Mouse (Mus musculus) forebrain, embryonic 10.5 days (tissue): ENCODE results near the gene Rab44. TPM values are rescaled to one million over a fixed set of nuclear protein-coding genes. Genes with fewer than 3 reads are reported as not detected.
A peak's percentile ranks its signal among the peaks of the same experiment; 100 is the strongest.

Source experiments
- DNase-seq: peaks from one replicate; pipeline ENCODE4 v3.0.0-alpha.2; 2017; ENCODE audit warnings: low spot score; ENCODE audit errors: extremely low spot score
- H3K27ac ChIP-seq: fragments of 300-500 bp; sonication (generic); 2 replicates; pipeline ENCODE4 v1.5.1; 2016; ENCODE audit warnings: mild to moderate bottlenecking
- H3K27me3 ChIP-seq: fragments of 300-500 bp; sonication (generic); 2 replicates; pipeline ENCODE4 v1.6.1; 2016; ENCODE audit warnings: mild to moderate bottlenecking; ENCODE audit not compliant: poor library complexity, severe bottlenecking
- H3K36me3 ChIP-seq: fragments of 300-500 bp; sonication (generic); replicated peaks from 2 replicates; pipeline ENCODE4 v1.6.1; 2016; ENCODE audit warnings: mild to moderate bottlenecking, moderate library complexity
- H3K4me1 ChIP-seq: fragments of 300-500 bp; sonication (generic); 2 replicates; pipeline ENCODE4 v1.6.1; 2016
- H3K4me3 ChIP-seq: fragments of 300-500 bp; sonication (generic); 2 replicates; pipeline ENCODE4 v1.5.1; 2016; ENCODE audit warnings: mild to moderate bottlenecking, moderate library complexity
- H3K9me3 ChIP-seq: fragments of 300-500 bp; sonication (generic); 2 replicates; pipeline ENCODE4 v1.6.1; 2016; ENCODE audit warnings: mild to moderate bottlenecking, moderate library complexity
- WGBS: fragments of 180-500 bp; shearing (Covaris S2); methylation state at CpG from one replicate; pipeline ENCODE4 v1.1.7; 2016; 5-methylcytosine and 5-hydroxymethylcytosine counted together
- polyA plus RNA-seq: library from polyadenylated mRNA; unstranded; fragments of >200 nt; fragmentation: Nextera tagmentation; extraction: Ambion mirVana; gene quantifications from 2 replicates; pipeline ENCODE4 v1.2.1, GENCODE M21; 2016

The Rab44 gene
- polyA plus RNA-seq, 1 experiment from 2014 or later = 0.25 TPM

DNA sequence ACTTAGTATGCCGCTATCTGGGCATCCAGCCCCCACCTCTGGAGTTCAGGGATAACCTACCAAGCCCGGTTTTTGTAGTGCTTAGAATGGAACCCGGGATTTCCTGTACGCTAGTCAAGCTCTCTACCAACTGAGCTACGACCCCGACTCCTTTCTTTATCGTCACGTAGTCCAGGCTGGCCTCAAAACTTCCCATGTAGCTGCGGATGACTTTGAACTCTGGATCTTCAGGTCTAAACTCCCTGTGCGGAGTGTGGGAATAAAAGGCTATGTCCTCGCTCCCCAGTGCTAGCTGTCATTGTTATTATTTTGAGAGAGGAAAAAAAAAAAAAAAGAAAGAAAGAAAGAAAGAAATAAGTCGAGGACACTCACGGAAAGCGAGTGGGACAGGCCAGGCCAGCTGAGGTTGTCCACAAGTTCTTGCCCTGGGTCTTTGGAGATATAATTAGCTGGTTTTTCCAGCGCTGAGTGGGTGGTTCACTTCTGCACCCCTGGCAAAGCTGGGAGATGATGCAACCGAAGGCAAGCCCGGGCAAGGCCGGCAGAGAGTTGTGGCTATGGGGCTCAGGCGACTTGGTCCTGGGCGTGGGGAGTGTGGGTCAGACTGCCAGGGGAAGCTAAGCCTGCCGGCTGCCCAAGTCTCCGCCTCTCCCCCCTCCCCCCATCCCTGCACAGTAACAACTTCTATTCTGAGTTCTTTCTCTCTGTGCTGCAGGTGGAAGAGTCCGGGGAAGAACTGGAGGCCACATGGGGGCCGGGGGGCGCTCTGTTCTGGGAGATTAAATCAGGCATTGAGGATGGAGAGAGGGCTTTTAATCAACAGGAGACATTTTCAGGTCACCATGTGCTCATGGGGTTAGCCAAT, 35.2 kb upstream of the Rab44 start:
- H3K27me3 ChIP-seq = peaks cover 57% of the 10 kb centered on the region
- peak overlapping the region; percentile 79 for H3K27ac ChIP-seq

DNA sequence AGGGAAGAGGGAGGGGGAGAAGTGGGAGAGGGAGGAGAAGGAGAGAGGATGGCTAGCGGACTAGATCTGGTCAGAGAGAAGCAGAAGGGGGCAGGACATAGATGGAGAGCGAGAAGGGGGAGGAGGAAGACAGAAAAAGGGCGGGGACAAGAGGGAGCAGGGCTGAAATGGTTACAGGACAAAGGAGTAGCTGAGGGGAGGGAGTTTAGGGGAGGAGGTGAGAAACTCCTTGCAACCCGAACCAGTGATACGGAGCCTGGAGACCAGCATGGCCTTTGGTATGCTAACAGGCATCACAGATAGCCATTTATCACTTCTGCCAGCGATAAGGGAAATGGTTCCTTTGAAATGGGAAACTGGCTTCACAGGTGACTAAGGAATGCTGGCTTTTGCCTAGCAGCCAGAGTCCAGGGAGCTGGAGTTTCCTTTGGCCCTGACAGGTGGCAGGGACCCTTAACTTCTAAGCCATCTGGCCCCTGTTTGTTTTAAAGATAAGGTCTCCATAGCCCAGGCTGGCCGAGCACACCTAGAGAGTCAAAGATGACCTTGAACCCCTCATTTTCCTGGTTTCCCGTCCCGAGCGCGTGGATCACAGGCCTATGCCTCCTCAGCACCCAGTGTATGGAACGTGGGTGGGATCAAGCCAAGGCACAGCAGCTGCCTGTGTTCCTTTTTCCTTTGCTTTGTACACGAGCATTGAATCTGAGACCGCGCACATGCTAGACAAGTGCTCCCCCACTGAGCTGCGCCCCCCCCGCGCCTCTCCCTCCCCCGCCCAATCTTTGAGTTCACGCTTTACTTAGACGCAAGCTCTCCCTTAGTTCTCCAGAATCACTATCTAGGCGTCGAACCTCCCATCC, 33.0 kb upstream of the Rab44 start:
- no peaks in the 10 kb centered on the region for H3K36me3 ChIP-seq
- 4% methylated on average over 22 of the region's 23 CpGs for WGBS
- H3K4me1 ChIP-seq = peaks cover 39% of the 10 kb centered on the region
- peak overlapping the region; percentile 28 for H3K4me3 ChIP-seq
- H3K27ac ChIP-seq = peak overlapping the region; percentile 65
- peak; percentile 32 for DNase-seq
- H3K9me3 ChIP-seq = peaks cover 7% of the 10 kb centered on the region; the same call in 1 of the 2 replicates
- H3K27me3 ChIP-seq = peaks cover 57% of the 10 kb centered on the region

More for the DNA sequence above, 35.2 kb upstream of the Rab44 start:
- H3K9me3 ChIP-seq = peaks cover 6% of the 10 kb centered on the region; the same call in 1 of the 2 replicates
- DNase-seq = peak; percentile 45
- H3K36me3 ChIP-seq = no peaks in the 10 kb centered on the region
- 4% methylated on average over 25 of the region's 25 CpGs for WGBS
- peak overlapping the region; percentile 40 for H3K4me3 ChIP-seq
- peaks cover 48% of the 10 kb centered on the region for H3K4me1 ChIP-seq

DNA sequence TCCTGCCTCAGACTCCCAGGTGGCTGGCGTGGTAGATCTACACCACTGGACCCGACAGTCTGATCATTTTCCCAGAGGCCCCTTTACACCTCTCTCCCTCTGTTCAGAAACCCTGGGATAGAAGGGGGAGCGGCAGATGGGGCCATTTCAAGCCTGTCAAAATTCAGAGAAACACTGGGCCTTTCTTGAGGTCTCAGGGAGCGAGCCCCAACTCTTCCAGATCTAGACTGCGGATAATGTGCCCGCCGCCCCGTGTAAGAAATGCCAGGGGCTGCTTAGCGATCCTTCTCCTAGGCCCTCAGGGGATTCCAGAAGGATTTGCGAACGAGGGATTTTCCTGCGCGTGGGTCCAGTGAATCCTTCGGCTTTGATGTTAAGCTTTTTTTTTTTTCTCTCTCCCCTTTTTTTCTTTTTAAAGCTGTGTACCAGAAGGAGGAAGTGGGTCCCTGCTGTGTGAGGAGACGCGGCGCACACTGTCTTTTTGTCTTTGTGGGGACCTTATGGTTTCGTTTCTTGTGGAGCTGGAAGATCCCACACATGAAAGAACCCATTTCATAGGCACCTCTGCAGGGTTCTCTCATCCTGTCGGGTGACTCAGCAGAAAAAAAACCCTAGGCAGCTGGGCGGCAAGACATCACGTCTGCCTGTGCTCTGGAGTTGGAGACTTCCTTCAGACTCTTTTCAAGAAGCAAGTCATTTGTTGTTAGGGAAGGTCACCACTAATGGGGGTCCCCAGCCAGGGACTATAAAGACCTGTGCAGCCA, 32.1 kb upstream of the Rab44 start:
- H3K27me3 ChIP-seq = peaks cover 57% of the 10 kb centered on the region
- DNase-seq = no peak
- peaks cover 7% of the 10 kb centered on the region; the same call in 1 of the 2 replicates for H3K9me3 ChIP-seq
- no peaks in the 10 kb centered on the region for H3K36me3 ChIP-seq
- peak overlapping the region; percentile 65 for H3K27ac ChIP-seq
- WGBS = 5% methylated on average over 21 of the region's 21 CpGs
- H3K4me1 ChIP-seq = peaks cover 39% of the 10 kb centered on the region
- peak overlapping the region; percentile 28 for H3K4me3 ChIP-seq

DNA sequence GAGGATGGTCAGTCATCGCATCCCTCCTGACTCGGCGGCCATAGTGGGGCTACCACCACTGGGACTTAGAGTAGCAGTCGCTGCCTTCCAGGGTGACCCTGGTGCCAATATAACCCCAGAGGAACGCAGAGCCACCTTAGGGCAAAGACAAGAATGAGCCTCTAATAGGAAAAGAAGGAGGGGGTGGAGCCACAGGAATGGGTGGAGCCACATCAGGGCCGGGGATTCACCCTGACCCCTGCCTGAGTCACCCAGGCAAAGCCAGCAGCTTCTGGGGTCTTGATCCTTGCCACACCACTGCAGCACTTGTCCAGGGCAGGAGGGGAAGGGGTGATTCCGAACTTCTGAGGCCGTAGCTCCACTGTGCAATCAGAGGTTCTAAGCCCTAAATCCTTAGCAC, 30.4 kb upstream of the Rab44 start:
- no peak for DNase-seq
- H3K27me3 ChIP-seq = peaks cover 48% of the 10 kb centered on the region
- H3K27ac ChIP-seq = no peak overlapping the region
- no peaks in the 10 kb centered on the region for H3K36me3 ChIP-seq
- WGBS = 95% methylated on average over 8 of the region's 8 CpGs
- H3K4me3 ChIP-seq = no peak overlapping the region
- peaks cover 30% of the 10 kb centered on the region for H3K4me1 ChIP-seq
- H3K9me3 ChIP-seq = peaks cover 7% of the 10 kb centered on the region; the same call in 1 of the 2 replicates

DNA sequence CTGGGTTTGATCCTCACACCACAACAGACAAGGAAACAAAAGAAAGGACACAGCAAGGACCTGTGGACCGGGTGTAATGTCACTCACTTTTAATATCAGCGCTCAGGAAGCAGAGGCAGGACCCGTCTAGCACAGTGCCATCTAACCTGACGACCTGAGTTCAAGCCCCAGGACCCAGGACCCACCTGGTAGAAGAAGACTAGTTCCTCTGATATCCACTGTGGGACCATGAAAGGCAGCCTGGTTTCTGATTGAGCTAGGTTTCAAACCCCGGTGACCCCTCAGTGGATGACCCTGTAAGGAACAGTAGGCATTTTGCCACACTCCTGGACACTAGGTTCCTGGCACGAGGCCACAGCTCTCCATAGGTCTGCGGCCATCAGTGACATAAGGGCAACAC, 29.3 kb upstream of the Rab44 start:
- Histone ChIP-seq H3K27me3 (peaks cover 37% of the 10 kb centered on the region), H3K4me3 (no peak overlapping the region), H3K9me3 (peaks cover 7% of the 10 kb centered on the region; the same call in 1 of the 2 replicates), H3K36me3 (no peaks in the 10 kb centered on the region), H3K4me1 (peaks cover 21% of the 10 kb centered on the region), H3K27ac (no peak overlapping the region)
- no peak for DNase-seq
- 89% methylated on average over 7 of the region's 7 CpGs for WGBS

DNA sequence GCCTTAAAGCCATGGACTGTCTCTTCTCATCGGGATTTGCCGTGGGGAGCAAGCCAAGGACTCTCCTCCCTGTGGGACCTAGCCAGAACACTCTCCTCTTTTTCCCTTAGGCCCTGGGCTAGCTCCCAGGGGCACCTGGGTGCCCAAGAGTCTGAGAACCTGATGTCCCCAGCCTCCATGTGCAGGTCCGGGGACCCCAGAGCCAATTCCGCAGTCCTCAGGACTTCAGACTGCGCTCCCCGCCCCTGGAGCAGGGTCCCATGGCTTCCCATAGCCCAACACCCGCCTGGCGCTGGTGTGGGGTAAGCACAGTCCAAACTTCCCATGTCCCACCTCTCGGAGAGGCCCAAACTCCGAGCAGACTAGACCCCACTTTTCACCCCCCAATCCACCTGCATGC, 28.7 kb upstream of the Rab44 start:
- Histone ChIP-seq H3K36me3 (no peaks in the 10 kb centered on the region), H3K9me3 (peaks cover 7% of the 10 kb centered on the region; the same call in 1 of the 2 replicates), H3K27me3 (peaks cover 36% of the 10 kb centered on the region), H3K4me3 (no peak overlapping the region), H3K27ac (no peak overlapping the region), H3K4me1 (peaks cover 21% of the 10 kb centered on the region)
- WGBS = 88% methylated on average over 10 of the region's 10 CpGs
- DNase-seq = no peak

DNA sequence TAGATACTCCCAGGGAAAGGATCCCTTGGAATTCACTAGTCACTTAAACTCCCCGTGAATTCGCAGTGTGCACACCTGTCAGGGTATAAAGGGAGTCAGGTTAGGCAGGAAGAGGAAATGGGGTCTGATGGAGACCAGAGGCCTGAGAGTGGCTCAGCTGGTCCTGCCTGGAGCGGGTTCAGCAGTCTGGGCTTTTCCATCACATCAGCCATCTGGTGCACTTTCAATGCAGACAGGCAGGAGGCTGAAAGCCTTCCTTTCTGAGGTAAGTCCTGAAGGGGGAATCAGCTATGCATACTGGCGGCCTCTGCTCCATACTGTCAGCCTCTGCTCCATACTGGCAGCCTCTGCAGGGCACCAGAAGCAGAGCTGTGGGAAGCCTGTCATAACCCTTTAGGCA, 27.0 kb upstream of the Rab44 start:
- DNase-seq = no peak
- WGBS = 80% methylated on average over 4 of the region's 4 CpGs
- H3K4me1 ChIP-seq = peaks cover 8% of the 10 kb centered on the region
- no peak overlapping the region for H3K4me3 ChIP-seq
- no peaks in the 10 kb centered on the region for H3K36me3 ChIP-seq
- no peak overlapping the region for H3K27ac ChIP-seq
- H3K9me3 ChIP-seq = peaks cover 7% of the 10 kb centered on the region; the same call in 1 of the 2 replicates
- H3K27me3 ChIP-seq = peaks cover 34% of the 10 kb centered on the region

DNA sequence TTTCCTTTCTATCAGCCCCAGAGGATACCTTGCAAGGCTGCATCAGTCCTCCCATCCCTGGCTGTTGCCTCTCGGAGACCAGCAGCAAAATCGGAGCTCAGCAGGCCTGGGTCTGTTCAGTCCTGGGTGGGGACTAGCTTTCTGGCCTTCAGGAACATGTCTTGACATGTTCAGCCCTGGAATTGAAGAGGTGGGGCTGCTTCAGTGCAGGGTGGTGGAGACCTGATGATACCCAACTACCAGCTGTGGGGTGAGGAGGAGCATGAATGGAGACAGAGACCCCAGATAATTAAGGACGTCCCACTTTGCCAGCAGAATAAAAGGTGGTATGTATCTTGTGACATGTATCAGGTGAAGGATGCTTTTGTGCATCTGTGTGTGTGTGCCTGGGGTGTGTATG, 23.2 kb upstream of the Rab44 start, which contains the start of gene Cdkn1a:
Cdkn1a (plus strand) TSS at position 201 of the 400 bp plus-strand sequence.
- H3K27me3 ChIP-seq = peaks cover 55% of the 10 kb centered on the region
- 82% methylated on average over 3 of the region's 3 CpGs for WGBS
- no peak within 1 kb of the TSS for H3K4me3 ChIP-seq
- H3K9me3 ChIP-seq = no peaks in the 10 kb centered on the region
- peaks cover 34% of the 10 kb centered on the region for H3K4me1 ChIP-seq
- no peak for DNase-seq
- H3K36me3 ChIP-seq = no peaks in the 10 kb centered on the region
- H3K27ac ChIP-seq = no peak within 1 kb of the TSS

DNA sequence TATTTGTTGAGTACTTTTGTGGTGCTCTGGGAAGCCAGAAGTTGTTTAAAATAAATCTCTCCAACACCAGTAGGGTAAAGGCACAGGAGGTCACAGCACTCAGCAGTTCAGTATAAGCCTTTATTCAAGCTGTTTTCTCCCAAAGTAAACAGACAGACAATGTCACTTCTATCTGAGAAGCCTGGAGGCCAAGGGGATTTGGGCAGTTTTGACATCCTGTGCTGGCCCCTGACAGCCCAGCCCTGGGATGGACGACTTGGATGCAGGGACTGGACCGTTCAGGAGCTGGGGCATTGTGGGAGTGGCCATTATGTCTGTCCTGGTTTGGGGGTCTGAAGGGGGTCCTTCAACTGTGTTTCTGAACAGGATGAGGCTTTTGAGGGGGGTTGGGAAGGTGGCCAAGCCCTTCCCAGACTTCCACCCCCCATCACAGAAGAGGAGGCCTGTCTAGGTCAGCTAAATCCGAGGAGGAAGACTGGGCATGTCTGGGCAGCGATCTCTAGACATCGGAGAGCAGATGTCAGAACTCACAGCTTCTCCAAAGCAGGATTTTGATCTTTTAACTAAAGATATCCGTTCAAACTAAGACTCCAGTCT, 22.5 kb upstream of the Rab44 start:
- peaks cover 61% of the 10 kb centered on the region for H3K27me3 ChIP-seq
- no peak overlapping the region for H3K27ac ChIP-seq
- 52% methylated on average over 6 of the region's 6 CpGs for WGBS

DNA sequence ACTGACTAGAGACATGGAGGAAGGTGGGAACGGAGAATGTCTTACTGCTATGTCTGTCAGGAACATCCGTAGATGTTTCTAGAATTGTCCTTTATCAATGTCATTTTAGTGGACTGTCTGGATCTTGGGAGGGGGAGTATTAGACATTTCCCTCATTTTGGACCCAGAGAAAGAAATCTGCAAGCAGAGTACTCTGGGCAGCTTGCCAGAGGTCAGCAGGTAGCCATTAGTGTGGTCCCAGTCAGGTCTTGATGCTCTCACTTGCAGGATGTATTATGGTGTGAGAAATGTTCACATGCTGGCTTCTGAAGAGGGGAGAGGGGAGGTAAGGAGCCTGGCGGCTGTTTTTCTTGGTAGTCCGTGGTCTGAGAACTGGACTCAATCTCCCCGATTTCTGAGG, 21.4 kb upstream of the Rab44 start:
- Histone ChIP-seq H3K27me3 (peaks cover 71% of the 10 kb centered on the region), H3K4me3 (no peak overlapping the region)
- WGBS = 68% methylated on average over 5 of the region's 5 CpGs

More for the DNA sequence above, 22.5 kb upstream of the Rab44 start:
- Histone ChIP-seq H3K4me1 (peaks cover 34% of the 10 kb centered on the region), H3K9me3 (no peaks in the 10 kb centered on the region), H3K4me3 (no peak overlapping the region), H3K36me3 (no peaks in the 10 kb centered on the region)
- DNase-seq = no peak

DNA sequence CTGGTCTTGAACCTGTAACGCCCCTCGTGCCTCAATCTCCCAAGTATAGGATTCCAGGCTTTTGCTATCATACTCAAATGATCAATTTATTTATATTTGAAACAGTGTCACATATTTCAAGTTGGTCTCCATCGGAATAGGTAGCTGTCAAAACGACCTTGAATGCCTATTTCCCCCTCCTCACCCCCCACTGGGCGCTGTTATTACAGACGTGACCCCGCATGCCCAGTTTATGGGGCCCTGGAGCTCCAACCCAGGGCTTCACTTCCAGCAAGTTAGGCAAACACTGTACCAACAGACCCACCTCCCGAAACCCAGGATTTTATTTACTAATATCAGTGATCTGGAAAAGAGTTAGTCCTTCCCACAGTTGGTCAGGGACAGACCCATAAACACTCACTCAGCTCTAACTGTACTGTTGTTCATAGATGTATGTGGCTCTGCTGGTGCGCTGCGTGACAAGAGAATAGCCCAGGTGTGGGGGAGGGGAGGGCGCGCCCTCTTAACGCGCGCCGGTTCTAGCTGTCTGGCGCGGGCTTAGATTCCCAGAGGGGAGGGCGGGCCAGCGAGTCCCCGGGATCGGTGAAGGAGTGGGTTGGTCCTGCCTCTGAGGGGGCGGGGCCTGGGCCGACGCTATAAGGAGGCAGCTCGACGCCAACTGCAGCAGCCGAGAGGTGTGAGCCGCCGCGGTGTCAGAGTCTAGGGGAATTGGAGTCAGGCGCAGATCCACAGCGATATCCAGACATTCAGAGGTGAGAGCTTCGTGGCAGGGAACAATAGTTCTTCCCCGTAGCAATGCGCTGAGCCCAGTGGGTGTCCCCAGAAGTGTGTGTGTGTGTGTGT, 20.6 kb upstream of the Rab44 start:
- peak; percentile 79 for DNase-seq
- peaks cover 71% of the 10 kb centered on the region for H3K27me3 ChIP-seq
- H3K27ac ChIP-seq = peak overlapping the region; percentile 83; the same call in 1 of the 2 replicates
- 8% methylated on average over 36 of the region's 36 CpGs for WGBS
- H3K4me1 ChIP-seq = peaks cover 36% of the 10 kb centered on the region
- H3K9me3 ChIP-seq = no peaks in the 10 kb centered on the region
- peak overlapping the region; percentile 61 for H3K4me3 ChIP-seq
- H3K36me3 ChIP-seq = no peaks in the 10 kb centered on the region

More for the DNA sequence above, 21.4 kb upstream of the Rab44 start:
- Histone ChIP-seq H3K27ac (no peak overlapping the region), H3K36me3 (no peaks in the 10 kb centered on the region), H3K4me1 (peaks cover 36% of the 10 kb centered on the region), H3K9me3 (no peaks in the 10 kb centered on the region)
- DNase-seq = no peak
